Mouse (Mus musculus) layer of hippocampus, adult 8-10 months (tissue): ENCODE measurements around the gene Bhmt. TPM values are rescaled to one million over a fixed set of nuclear protein-coding genes. Genes with fewer than 3 reads are reported as not detected.
"Not testable (repeated sequence)": the region's sequence is repeated elsewhere in the genome, so short reads cannot be mapped to it uniquely, and the experiment has no call there.

Source experiments
- DNase-seq, 2 experiments: peaks; one replicate each; pipeline ENCODE4 v3.0.0; 2022; ENCODE audit warnings: low spot score in 2 of 2
- total RNA-seq, 4 experiments: library from RNA; stranded (reverse); gene quantifications; 2 replicates each; pipeline ENCODE4 v1.2.4; 2022

Gene Bhmt
- total RNA-seq, 4 experiments from 2014 or later: not detected

GRCm38 (mm10) chr13:93608476-93608875 is 29.3 kb downstream of the Bhmt start:
- DNase-seq: no peak

DNA sequence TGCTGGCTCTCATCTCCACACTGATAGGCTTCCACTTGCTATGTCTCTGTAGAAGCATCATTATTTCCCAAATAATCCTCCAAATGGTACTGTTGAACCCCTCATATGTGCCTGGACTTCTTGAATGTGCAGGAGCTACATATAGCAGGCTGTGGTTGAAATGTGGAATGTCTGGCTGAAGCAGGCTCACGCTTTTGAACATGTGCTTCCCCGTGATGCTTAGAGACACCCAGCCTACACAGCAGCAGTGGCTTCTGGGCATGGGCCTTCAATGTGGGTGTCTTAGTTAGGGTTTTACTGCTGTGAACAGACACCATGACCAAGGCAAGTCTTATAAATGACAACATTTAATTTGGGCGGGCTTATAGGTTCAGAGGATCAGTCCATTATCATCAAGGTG is 30.1 kb downstream of the Bhmt start:
- no peak for DNase-seq

- peak in 1 of 2 experiments; percentile 15 for DNase-seq
Measured at GRCm38 (mm10) chr13:93606868-93607578, 30.7 kb downstream of the Bhmt start.

GRCm38 (mm10) chr13:93604698-93605097 is 33.1 kb downstream of the Bhmt start:
- peak; percentile 21 to 35 for DNase-seq

- no peak for DNase-seq
Measured at GRCm38 (mm10) chr13:93601527-93601926, 36.2 kb downstream of the Bhmt start.

DNA sequence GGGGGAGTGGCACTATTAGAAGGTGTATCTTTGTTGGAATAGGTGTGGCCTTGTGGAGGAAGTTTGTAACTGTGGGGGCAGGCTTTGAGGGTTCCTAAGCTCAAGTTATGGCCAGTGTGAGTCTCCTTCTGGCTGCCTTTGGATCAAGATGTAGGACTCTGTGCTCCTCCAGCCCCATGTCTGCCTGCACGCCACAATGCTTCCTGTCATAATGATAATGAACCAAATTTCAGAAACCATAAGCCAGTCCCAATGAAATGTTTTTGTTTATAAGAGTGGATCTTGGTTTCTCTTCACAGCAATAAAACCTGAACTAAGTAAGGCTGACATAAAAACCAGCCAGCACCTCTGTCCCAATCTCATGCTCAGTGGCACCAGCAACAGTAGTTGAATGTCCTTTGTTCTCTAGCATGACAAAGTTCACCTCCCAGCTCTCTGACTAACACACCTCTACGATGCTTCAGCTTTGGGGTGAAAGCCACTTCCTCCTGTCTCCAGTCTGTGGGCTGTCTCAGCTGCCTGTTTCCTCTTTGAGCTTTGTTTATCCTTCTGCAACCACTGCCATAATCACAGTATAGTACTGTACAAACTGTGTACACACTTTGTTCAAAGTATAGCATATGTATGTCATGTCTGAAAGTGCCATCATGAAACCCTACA is 44.6 kb downstream of the Bhmt start:
- no peak for DNase-seq

DNA sequence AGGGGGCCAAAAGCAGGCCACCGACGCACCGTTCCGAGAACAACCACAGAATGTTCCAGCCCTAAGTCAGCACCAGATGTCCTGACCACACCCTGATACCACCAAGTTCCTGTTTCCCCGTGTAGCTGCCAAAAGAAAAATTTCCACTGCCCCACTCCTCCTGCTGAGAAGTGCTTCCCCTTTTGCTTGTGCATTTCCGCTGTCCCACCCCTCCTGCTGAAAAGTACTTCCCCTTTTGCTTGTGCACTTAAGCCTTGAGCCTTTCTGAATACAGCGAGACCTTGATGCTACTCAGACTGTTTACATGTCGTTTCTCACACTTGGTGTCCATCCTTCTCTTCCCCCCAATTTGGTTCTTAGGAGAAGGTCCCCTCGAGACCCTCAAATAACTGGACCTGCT is 55.2 kb downstream of the Bhmt start:
- DNase-seq: not testable (repeated sequence)

- no peak for DNase-seq
Measured at GRCm38 (mm10) chr13:93580431-93580830, 57.3 kb downstream of the Bhmt start.

GRCm38 (mm10) chr13:93569676-93570075 is 68.1 kb downstream of the Bhmt start:
- DNase-seq: no peak

Other genes starting within 250 kb of the Bhmt start
- 10 to 100 TPM; 34.4 to 39.6 (median 37.0) TPM for gene Jmy, start 138.2 kb downstream of the Bhmt start, total RNA-seq
- under 1 TPM; 0.21 to 0.58 (median 0.35) TPM for gene Bhmt2, start 36.3 kb upstream of the Bhmt start, total RNA-seq
- gene Dmgdh, start 36.5 kb upstream of the Bhmt start, total RNA-seq: under 1 TPM; 0.16 to 0.79 (median 0.28) TPM
- gene Arsb, start 133.7 kb upstream of the Bhmt start, total RNA-seq: 100 to 1,000 TPM in 2 of 4 experiments, 10 to 100 TPM in 2; 81.5 to 103 (median 92.5) TPM